Mouse (Mus musculus) CD4-positive, CD25-positive, alpha-beta regulatory T cell, adult 4 months (primary cell): ENCODE measurements around the gene Slc16a11. TPM values are rescaled to one million over a fixed set of nuclear protein-coding genes. Genes with fewer than 3 reads are reported as not detected.

Experiments used
- ATAC-seq: one replicate; pipeline ENCODE4 v1.8.0; 2017
- polyA plus RNA-seq, 2 experiments: library from polyadenylated mRNA; unstranded; fragments of 100-300 nt; shearing (Covaris generic); gene quantifications; one replicate each; pipeline ENCODE4 v1.2.1; 2017

Slc16a11 gene
- polyA plus RNA-seq, 2 experiments from 2014 or later: not detected

DNA sequence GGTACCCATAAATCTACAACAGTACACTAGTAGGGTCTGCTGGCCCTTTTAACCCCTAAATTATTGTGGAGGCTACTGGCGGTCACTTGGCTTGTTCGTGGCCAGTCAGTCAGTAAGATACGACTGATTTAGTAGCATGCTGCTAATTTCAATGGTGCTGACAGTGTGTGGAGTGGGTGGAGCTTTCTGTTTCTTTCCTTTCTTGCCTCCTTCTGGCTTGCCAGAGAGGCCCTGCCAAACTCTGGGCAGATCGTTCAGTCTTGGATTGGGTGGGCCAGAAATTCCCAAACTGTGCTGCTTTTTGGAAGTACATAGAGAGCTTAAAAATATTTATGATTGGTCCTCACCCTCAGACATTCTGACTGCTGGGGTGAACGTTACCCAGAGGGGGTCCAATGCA, 14.6 kb downstream of the Slc16a11 start:
- no peak for ATAC-seq

- ATAC-seq: no peak
These were observed 15.2 kb downstream of the Slc16a11 start for GRCm38 (mm10) chr11:70227661-70228245.

DNA sequence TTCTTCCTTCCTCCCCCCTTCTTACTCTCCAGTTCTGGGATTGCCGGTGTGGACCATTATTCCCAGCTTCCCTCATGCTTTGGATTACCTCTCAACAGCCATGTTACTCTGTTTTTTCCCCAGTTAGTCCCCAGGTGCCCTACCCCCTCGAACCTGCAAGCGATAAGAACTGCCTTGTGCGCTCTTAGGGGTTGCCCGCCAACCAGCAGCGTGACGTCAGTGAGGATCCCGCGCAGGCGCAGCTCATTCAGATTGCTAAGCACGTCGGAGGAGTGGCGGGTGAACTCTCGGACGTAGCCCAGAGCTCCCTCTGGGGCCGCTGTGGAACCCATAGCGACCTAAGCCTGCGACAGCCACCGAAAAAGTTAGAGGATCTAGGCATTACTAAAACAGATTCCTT, 16.3 kb downstream of the Slc16a11 start:
- peak; percentile 80 for ATAC-seq

GRCm38 (mm10) chr11:70229260-70230010, 16.9 kb downstream of the Slc16a11 start, which contains the start of gene Bcl6b:
Bcl6b (minus strand) TSS chr11:70229798.
- ATAC-seq: peak; percentile 15

DNA sequence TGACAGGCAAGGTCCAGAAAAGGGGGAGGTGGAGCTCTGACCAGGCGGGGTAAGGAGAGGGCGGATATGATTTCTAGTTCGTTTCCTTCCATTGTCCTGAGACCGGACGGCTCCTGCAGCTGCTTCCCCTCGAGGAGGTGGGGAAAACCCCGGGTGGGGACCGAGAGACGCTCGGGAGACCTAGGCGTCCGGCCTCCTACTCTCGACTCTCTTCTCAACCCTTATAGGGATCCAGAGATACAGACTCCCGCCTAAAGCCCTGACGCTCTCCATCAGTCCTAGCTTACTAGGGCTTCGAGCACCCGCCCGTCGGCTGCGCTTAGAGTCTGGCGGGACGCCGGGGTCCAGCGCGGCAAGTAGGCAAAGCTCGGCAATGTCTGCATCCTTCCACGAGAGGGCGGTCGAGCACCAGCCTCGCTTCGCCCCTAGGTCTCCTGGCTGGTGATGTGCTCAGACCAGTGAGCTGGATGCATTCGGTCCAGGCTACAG, 17.7 kb downstream of the Slc16a11 start:
- peak; percentile 73 for ATAC-seq

DNA sequence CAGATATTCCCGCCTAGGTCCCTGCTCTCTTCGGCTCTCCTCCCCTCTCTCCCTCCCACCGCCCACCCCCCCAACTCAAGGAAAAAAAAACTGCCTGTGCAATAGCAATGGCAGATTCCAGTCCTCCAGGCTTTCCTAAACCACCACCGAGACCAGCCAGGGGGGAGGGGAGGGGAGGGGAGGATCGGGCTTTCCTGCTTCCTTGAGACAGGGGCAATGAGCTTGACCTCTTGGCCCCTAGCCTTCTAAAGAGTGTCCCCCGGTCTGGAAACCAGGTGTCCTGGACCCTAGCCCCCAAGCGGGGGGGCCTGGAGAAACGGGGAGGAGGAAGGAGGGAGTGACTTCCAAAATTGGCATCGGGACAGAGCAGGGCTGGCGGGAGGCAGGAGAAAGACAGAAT, 20.0 kb downstream of the Slc16a11 start:
- ATAC-seq: no peak

DNA sequence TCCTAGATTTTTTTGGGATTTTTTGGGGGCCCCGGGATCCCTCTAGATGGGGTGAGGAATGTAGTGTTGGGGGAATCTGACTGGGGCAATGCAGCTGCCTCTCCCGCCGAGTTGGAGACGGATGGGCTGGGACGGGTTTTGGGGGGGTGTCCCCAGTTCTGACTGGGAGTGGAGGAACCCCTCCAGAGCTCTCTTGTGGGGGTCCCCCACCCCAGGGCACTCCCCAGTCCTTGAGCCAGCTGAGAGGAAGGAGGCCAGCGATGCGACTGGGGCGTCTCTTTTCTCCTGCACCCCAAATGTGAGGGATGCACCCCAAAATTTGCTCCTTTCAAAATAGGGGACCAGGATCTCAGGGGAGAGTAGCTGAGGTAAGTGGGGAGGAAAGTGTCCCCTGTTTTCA, 20.5 kb downstream of the Slc16a11 start:
- ATAC-seq: no peak

DNA sequence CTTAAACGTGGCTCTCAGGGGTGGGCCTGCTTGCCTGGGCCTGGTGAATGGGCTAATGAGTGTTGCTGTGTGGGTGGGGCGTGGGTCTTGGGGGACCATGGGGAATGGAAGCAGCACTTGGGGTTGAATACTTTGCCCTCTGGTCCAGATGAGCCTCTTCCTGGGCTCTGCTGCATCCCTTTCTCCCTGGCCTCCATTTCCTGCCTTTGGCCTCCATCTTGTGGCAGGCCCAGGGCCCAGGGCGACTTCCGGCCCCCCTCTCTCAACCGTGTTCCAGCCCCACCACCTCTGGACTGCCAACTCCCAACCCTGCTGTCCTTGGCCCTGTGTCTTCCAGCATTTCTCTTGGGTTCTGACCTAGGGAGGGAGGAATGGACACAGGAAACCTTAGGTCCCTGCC, 21.5 kb downstream of the Slc16a11 start:
- no peak for ATAC-seq

GRCm38 (mm10) chr11:70234497-70234896, 21.9 kb downstream of the Slc16a11 start:
- no peak for ATAC-seq

DNA sequence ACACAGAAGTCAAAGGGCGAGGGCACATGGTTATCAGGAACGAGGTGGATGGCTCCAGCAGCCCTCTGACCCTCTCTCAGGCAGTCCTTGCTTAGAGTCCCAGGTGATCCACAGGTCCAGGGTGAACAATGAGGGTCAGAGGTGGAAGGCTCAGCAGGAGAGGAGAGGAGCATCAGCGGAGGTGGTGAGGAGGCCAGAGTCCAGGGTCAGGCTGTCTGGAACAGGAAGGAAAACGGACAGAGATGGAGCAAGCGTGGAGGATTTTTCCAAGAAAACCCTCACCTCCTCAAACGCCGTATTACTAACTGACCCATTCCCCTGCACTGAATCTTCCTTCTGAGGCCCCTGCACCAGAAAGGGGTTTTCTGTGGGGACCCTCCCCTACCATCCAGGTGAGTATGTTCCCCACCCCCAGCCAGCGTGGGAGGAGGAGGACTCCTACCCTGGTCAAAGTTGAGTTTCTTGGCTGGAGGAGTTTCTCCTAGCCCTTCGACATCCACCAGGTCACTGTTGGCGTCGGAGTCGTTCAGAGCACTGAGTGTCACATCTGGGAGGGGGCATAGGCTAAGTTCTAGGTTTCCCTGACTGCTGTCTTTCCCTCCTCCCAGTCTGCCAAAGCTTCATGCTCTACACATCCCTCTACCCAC, 22.8 kb downstream of the Slc16a11 start:
- ATAC-seq: no peak

DNA sequence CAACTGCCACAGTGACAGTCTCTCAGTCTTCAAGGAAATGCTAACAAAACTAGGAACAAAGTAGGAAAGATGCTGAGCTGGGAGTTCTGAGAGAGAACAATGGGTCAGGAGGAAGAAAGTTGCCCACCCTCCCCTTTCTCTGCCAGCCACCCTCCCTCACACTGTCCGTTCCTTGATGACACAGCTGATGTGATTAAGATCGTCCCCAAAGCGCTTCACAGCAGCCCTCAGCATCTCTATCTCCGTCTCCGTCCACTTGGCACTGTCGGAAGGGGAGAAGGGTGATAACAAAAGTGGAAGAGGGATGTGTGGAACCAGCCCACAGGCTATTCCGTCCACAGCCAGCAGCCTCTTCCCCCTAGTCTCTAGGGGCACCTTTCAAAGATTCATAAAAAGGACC, 24.2 kb downstream of the Slc16a11 start:
- no peak for ATAC-seq

DNA sequence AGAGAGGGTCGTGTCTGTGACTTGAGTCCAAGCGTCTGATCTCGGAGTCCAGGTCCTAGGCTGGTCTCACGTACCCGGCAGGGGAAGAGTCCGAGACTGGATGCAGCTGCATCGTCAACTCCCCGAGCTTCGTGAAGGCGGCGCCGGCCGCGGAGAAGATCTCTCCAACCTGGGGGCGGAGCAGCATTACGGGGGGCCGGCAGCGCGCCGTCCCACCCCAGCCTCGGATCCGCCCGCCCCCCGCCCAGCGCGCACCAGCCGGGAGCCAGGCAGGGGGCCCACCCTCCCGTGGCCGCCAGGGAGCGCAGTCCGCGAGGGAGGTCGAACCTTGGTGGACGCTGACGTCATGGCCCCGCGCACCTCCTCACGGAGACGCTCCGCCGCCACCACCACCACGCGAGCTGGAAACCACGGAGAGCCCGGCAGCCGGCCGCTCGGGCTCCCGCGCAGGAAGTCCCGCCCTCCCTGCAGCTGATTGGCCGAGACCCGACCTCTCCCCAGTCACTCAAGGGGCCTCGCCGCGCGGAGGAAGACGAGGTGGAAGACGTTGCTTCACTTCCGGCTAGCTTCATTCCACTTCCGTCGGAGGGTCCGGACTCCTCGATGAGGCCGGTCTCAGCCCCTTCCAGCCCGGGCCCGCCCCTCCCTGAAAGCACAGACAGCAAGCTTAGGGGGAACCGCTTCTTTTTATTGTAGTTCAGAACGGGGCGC, 25.1 kb downstream of the Slc16a11 start, which contains the start of gene 0610010K14Rik:
Gene 0610010K14Rik (minus strand): TSS at position 458 of the 711 bp plus-strand sequence.
- ATAC-seq: peak; percentile 90

DNA sequence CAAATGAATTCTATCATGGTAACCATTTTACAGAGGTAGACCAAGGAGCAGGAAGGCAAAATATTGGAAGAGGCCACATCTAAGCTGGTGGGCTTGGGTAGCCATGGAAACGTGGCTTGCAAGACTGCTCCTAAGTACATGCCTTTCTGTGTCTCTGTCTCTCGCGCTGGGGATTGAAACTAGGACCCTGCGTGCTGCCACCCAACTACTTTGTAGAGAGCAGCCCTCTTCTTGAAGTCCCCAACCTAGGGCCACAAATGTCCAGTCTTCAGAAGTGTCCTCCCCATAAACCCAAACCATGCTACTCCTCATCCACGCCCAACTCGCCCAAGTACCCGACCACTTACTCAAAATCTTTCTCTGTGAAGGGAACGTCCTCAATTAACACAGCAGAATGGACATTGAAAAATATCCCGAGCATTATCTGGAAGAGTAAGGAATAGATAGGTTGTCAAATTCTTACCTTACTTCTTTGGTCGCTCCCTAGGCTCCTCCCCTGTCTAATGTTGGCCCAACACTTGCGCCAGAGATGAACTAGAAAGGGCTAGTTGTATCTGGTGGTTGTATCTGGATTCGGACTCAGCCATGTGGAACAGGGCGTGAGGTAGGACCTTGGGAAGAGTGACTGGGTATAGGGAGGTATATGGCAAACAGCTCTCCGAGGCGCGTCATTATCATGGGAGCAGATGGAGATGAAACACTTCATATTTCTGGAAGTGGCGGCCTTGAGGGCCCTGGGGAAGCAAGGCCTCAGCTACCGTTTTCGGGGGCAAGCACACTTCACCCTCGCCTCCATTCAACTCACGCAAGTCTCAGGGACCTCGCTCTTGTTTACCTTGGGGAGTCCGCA, 26.3 kb downstream of the Slc16a11 start:
- ATAC-seq: no peak

- peak; percentile 69 for ATAC-seq
These were observed 27.2 kb downstream of the Slc16a11 start, which contains the start of the genes Gm21988 and Rnasek for GRCm38 (mm10) chr11:70239541-70240279. Gm21988 (minus strand) TSS chr11:70239830. Rnasek (minus strand) TSS chr11:70239842.

- ATAC-seq: no peak
These were observed 30.0 kb downstream of the Slc16a11 start for GRCm38 (mm10) chr11:70242591-70242990.

GRCm38 (mm10) chr11:70247136-70247845, 34.7 kb downstream of the Slc16a11 start:
- ATAC-seq: peak; percentile 67

DNA sequence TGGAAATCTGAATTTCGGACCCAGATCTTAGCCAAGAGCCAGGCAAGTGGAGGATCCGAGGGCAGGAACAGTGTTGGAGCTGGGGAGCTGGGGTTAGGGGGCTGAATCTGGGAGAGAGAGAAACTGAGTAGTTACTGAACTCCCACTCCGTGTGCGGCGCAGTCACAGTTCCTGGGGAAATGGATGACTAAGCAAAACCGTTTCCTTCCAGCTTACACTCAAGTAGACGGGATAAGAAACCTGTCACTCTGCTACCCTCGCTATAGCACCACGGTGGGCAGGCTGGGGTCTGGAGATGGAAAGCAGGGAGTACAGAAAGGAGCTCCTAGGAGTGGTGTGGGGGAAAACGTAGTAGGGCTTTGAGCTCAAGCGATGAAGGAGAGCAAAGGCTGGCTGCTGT, 37.6 kb downstream of the Slc16a11 start:
- ATAC-seq: no peak

- no peak for ATAC-seq
These were observed 39.3 kb downstream of the Slc16a11 start for GRCm38 (mm10) chr11:70251853-70252252.

DNA sequence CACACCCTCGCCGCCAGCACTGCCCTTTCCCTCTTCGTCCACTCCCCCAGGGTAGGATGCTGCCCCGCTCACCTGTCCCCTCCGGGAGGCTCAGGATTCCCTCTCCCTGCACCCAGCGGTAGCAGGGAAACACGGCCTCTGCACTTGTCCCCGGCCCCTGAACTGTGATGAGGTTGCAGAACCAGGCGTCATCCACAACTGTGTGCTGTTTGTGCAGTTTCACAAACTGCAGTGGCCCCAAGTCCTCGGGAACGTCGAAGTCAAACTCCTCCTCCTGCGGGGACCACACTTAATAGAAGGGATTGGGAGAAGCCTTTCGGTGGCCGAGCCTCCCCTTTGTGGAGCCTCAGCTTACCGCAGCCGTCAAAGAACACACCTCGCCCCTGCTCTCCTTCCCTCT, 41.8 kb downstream of the Slc16a11 start:
- ATAC-seq: no peak

DNA sequence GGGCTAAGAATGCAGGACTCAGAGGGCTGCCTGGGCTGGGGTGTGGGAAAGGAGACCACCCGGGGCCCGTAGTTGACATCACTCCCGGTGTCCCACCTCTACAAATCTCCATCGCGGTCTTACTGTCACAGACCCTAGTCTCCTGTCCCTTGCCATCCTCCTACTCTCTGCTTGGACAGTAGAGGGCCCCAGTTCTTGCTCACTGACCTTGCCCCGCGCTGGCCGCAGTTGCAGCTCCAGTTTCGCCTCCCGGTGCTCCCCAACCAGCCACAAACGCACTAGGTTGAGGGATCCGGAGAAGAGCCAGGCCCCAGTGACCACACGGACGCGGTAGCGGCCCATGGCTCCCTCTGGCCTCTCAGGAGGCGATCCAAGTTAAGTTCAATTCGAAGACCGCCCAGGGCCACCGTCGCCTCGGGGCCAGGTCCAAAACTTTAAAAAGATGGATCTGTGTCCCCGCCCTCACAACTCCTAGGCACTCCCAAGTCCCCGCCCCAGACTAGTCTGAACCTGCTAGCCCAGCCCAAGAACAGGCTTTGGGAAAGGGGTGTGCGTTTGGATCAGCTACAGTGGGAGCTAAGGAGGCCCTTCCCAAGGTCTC, 42.5 kb downstream of the Slc16a11 start, which contains the start of gene Alox12:
Gene Alox12 (minus strand): TSS at position 423 of the 601 bp plus-strand sequence.
- no peak for ATAC-seq
